Mouse (Mus musculus) embryonic facial prominence, embryonic 11.5 days (tissue): Measurements from ENCODE around the gene 9430097D07Rik. TPM values are rescaled to one million over a fixed set of nuclear protein-coding genes. Genes with fewer than 3 reads are reported as not detected.

Experiments
- ATAC-seq: fragments of 200-750 bp; cut with Nextera tagmentation; replicated peaks from 2 replicates; pipeline ENCODE4 v1.8.0; 2017; ENCODE audit warnings: low read depth; ENCODE audit not compliant: insufficient number of reproducible peaks, low FRiP score, low TSS enrichment
- DNase-seq: peaks from one replicate; pipeline ENCODE4 v3.0.0-alpha.2; 2015; ENCODE audit warnings: low spot score
- H3K27ac ChIP-seq: fragments of 300-500 bp; sonication (generic); replicated peaks from 2 replicates; pipeline ENCODE4 v1.5.1; 2014; ENCODE audit warnings: mild to moderate bottlenecking, low read depth, low read length, control low read depth
- H3K27me3 ChIP-seq: fragments of 300-500 bp; sonication (generic); 2 replicates; pipeline ENCODE4 v1.6.1; 2014; ENCODE audit warnings: mild to moderate bottlenecking, low read length, moderate library complexity, mixed read lengths; ENCODE audit not compliant: control insufficient read depth, insufficient read depth
- H3K36me3 ChIP-seq: fragments of 300-500 bp; sonication (generic); replicated peaks from 2 replicates; pipeline ENCODE4 v1.6.1; 2014; ENCODE audit warnings: low read depth, mild to moderate bottlenecking, low read length, moderate library complexity, mixed read lengths; ENCODE audit not compliant: control insufficient read depth, insufficient read depth
- H3K4me1 ChIP-seq: fragments of 300-500 bp; sonication (generic); 2 replicates; pipeline ENCODE4 v1.6.1; 2014; ENCODE audit warnings: low read length, mixed read lengths; ENCODE audit not compliant: control insufficient read depth, insufficient read depth
- H3K4me2 ChIP-seq: fragments of 300-500 bp; sonication (generic); 2 replicates; pipeline ENCODE4 v1.6.1; 2014; ENCODE audit warnings: low read depth, mild to moderate bottlenecking, control low read depth, low read length, moderate library complexity
- H3K4me3 ChIP-seq: fragments of 300-500 bp; sonication (generic); 2 replicates; pipeline ENCODE4 v1.5.1; 2014; ENCODE audit warnings: low read depth, low read length, control low read depth
- H3K9ac ChIP-seq: fragments of 300-500 bp; sonication (generic); replicated peaks from 2 replicates; pipeline ENCODE4 v1.6.1; 2014; ENCODE audit warnings: mild to moderate bottlenecking, control low read depth, low read length
- H3K9me3 ChIP-seq: fragments of 300-500 bp; sonication (generic); replicated peaks from 2 replicates; pipeline ENCODE4 v1.6.1; 2016; ENCODE audit warnings: mild to moderate bottlenecking, low read length, inconsistent platforms, mixed read lengths; ENCODE audit not compliant: control insufficient read depth
- WGBS: fragments of 180-500 bp; shearing (Covaris S2); extraction: QIAGEN DNeasy Blood & Tissue Kit; methylation state at CpG from one replicate; pipeline ENCODE4 v1.1.7; 2014; 5-methylcytosine and 5-hydroxymethylcytosine counted together
- polyA plus RNA-seq: library from polyadenylated mRNA; unstranded; fragments of >200 nt; fragmentation: Nextera tagmentation; extraction: Ambion mirVana; gene quantifications from 2 replicates; pipeline ENCODE4 v1.2.1, GENCODE M21; 2014

9430097D07Rik gene
- 0.32 and 0.36 TPM in 2 replicates for polyA plus RNA-seq

DNA sequence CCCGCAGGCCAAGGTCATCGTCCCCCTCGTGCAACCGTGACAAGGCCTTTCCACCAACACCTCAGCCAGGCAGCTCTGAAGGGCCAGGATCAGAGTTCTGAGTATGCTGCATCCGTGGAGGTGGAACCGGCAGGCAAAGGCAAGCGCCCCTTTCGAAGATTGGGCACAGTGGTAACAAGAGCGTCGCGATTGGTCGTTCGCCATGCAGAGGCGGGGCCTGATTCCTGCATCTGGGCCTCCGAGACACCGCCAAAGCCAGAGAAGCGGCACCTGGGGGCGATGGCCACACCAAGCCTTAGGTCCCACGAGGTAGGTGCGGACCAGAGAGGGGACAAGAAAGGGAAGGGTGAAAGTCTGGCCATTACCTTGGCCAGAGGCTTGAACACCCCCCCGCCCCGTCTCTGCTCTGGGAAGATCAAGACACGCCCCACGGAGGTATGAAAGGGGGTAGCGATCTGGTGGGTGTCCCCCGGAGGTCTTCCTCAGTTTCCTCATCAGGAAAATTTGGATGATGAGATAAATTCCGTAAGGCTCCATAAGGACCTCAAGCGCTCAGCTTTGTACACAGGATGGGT lies at the start of gene 9430097D07Rik:
Gene 9430097D07Rik (minus strand): TSS at position 99 of the 575 bp plus-strand sequence.
- peak; percentile 84 for DNase-seq
- WGBS: 6% methylated on average over 28 of the region's 28 CpGs
- peak; percentile 50; the same call in 1 of the 2 replicates for ATAC-seq
- no peak within 1 kb of the TSS for H3K27ac ChIP-seq
- H3K36me3 ChIP-seq: no peaks in the 10 kb centered on the region
- H3K4me3 ChIP-seq: peak within 1 kb of the TSS; percentile 51
- no peaks in the 10 kb centered on the region for H3K4me1 ChIP-seq
- H3K27me3 ChIP-seq: peaks cover 7% of the 10 kb centered on the region; the same call in 1 of the 2 replicates
- H3K4me2 ChIP-seq: peak within 1 kb of the TSS; percentile 83
- H3K9ac ChIP-seq: peak within 1 kb of the TSS; percentile 41
- no peaks in the 10 kb centered on the region for H3K9me3 ChIP-seq

DNA sequence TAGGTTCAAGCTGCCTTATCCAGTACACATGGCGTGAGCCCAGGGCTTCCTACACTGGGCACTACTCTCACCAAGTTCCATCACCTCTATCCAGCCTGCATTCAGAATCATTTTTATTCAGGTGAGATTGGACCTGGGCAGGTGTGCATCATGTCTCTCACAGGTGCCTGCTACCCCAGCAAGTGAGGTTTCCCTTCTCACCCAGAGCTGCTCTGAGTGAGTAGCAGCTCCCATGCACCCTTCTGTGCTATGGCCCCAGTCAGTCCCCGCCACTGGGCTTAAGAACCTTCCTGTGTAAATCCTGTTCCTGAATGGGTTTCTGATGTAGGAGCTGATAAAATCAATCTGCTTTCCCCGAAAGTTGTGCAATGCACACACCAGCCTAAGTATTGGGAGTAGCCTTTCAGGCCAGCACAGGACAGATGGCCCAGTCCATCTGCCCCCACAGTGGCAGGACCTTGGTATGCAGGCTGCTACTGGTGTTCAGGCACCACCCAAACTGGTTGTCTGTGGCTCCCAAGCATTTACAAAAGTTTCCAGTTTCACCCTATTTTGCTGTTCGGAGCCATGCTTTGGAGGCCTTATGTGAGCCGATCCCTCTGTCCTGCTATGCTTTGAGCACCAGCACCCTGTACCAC lies 48.7 kb upstream of the 9430097D07Rik start:
- 71% methylated on average over 5 of the region's 5 CpGs for WGBS
- no peaks in the 10 kb centered on the region for H3K36me3 ChIP-seq
- H3K4me1 ChIP-seq: peaks cover 32% of the 10 kb centered on the region
- H3K9me3 ChIP-seq: no peaks in the 10 kb centered on the region
- ATAC-seq (no peak), DNase-seq (no peak)
- no peak overlapping the region for H3K9ac ChIP-seq
- no peak overlapping the region for H3K4me3 ChIP-seq
- 0 out of 2 replicates have a peak overlapping the region, but pooled peaks have one; percentile 5 for H3K27ac ChIP-seq
- no peak overlapping the region for H3K4me2 ChIP-seq
- no peaks in the 10 kb centered on the region for H3K27me3 ChIP-seq

DNA sequence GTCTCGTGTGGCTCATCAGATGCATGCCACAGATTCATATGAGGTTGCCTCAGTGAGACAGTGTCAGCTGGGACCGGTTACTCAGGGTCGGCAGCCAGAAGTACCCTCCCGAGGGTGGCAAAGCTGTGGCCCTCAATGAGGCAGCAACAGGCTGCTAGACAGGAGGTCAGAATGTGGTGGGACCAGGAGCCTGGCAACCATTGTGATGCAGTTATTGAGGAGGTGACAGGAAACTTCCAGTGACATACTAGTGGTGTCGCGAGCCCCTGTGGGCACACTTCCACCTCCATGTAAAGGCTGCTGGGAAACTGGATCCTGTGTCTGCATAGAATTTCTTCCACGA lies 46.0 kb upstream of the 9430097D07Rik start, which contains the start of gene Ak1:
Gene Ak1 (plus strand): TSS at position 242 of the 343 bp plus-strand sequence.
- H3K27me3 ChIP-seq: no peaks in the 10 kb centered on the region
- peak within 1 kb of the TSS; percentile 41 for H3K9ac ChIP-seq
- peaks cover 2% of the 10 kb centered on the region; the same call in 1 of the 2 replicates for H3K36me3 ChIP-seq
- no peak within 1 kb of the TSS for H3K4me3 ChIP-seq
- peak within 1 kb of the TSS; percentile 74 for H3K27ac ChIP-seq
- peaks cover 31% of the 10 kb centered on the region for H3K4me1 ChIP-seq
- 29% methylated on average over 7 of the region's 7 CpGs for WGBS
- ATAC-seq (no peak), DNase-seq (no peak)
- no peaks in the 10 kb centered on the region for H3K9me3 ChIP-seq
- H3K4me2 ChIP-seq: no peak within 1 kb of the TSS

DNA sequence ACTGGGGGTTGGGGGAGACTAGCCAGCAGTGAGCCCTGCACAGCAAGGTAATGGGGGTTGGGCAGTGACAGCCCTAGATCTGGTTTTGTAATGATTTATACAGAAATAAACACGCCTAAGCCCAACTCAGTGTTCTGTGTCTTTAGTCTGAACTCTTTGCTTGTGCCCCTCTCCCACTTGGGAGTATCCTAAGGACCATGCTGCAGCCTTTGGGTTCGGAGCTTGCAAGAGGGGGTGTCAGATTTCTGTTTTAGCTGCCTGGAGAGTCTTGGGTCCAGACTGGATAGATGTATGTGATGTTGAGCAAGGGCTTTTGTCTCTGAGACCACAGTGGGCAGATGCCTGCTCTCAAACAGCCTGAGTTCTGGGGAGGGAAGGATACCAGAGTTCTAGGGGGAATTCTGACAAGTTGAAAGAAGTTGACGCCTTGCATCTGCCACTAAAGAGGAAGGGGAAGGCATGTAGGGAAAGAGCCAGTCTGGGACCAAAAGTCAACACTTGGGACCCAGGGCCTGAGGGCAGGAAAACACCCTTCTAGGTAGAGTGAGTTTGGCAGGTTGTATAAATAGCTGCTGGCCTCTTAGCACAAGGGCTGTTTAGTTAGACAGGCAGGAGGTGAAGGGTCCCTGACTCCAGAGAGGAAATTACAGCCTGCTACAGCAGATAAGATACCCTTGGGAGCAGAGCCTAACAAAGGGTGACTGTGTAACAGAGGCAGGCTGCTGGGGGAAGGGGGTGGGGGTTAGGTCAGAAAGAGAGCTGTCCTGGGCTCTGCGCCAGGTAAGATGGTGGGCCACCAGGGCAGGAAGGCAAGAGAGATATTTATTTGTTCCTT lies 45.4 kb upstream of the 9430097D07Rik start:
- Histone ChIP-seq H3K27me3 (no peaks in the 10 kb centered on the region), H3K27ac (peak overlapping the region; percentile 74), H3K4me2 (peak overlapping the region; percentile 8; the same call in 1 of the 2 replicates), H3K36me3 (peaks cover 2% of the 10 kb centered on the region; the same call in 1 of the 2 replicates), H3K9ac (peak overlapping the region; percentile 41), H3K4me3 (no peak overlapping the region), H3K9me3 (no peaks in the 10 kb centered on the region), H3K4me1 (peaks cover 25% of the 10 kb centered on the region)
- DNase-seq (peak; percentile 78), ATAC-seq (peak; percentile 60; the same call in 1 of the 2 replicates)
- 21% methylated on average over 4 of the region's 4 CpGs for WGBS

DNA sequence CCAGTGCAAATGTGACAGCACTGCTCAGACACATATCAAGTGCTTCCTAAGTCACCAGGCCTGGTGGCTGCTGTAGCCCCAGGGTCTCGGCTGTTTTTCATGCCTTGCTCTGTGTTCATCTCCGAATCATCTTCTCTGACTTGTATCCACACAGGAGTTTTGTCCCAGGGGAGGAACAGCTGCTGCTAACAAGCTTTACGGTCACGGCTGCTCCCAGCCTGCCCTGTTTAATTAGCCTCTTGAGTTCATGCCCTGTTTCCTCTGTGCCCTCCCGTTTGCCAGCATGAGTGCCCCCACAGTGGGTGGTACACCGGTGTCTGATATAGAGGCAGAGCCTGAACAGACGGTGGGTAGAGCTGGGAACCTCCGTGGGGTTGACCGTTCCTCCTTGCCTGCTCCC lies 42.6 kb upstream of the 9430097D07Rik start:
- no peak overlapping the region for H3K4me3 ChIP-seq

DNA sequence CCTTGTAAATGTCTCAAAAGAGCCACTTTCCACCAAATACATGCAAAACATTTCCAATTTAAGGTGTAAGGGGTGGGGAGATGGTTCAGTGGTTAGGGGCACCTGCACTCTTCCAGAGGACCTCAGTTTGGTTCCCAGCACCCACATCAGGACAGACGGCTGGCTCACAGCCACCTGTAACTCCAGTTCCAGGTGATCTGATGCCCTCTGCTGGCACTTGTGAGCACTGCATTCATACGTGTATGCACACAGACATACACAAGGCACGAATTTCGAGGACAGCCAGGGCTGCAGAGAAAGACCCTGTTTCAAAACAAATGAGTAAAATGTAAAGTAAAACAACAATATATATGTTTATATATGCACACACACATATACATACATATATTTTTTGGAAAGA lies 42.1 kb upstream of the 9430097D07Rik start:
- DNase-seq: no peak
- no peaks in the 10 kb centered on the region for H3K27me3 ChIP-seq
- no peak overlapping the region for H3K27ac ChIP-seq
- H3K4me2 ChIP-seq: no peak overlapping the region
- peaks cover 22% of the 10 kb centered on the region for H3K4me1 ChIP-seq
- H3K36me3 ChIP-seq: peaks cover 5% of the 10 kb centered on the region
- 94% methylated on average over 4 of the region's 4 CpGs for WGBS
- H3K9me3 ChIP-seq: no peaks in the 10 kb centered on the region
- no peak for ATAC-seq
- no peak overlapping the region for H3K4me3 ChIP-seq
- no peak overlapping the region for H3K9ac ChIP-seq

More for the DNA sequence above, 42.6 kb upstream of the 9430097D07Rik start:
- WGBS: 78% methylated on average over 9 of the region's 9 CpGs
- ATAC-seq (no peak), DNase-seq (no peak)
- no peak overlapping the region for H3K4me2 ChIP-seq
- H3K27me3 ChIP-seq: no peaks in the 10 kb centered on the region
- H3K27ac ChIP-seq: no peak overlapping the region
- peaks cover 22% of the 10 kb centered on the region for H3K4me1 ChIP-seq
- no peaks in the 10 kb centered on the region for H3K9me3 ChIP-seq
- no peak overlapping the region for H3K9ac ChIP-seq
- H3K36me3 ChIP-seq: peaks cover 5% of the 10 kb centered on the region

DNA sequence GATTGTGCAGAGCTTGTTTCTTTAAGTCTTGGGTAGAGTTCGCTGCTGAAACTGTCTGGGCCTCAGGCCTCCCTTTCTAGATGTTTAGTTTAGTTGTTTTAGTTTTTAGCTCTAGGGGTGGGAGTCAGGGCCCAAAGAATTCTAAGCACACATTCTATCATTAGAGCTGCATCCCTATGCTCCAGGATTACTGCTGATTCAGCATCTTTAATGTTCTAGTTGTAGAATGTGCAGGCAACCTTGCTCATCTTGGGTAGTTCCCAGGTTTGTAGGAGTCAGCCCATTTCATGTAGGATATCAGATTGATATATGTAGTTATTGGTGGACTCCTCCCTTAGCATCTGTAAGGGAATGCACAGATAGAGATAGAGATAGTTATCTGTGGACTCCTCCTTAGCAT lies 41.6 kb upstream of the 9430097D07Rik start:
- Histone ChIP-seq H3K36me3 (peaks cover 5% of the 10 kb centered on the region), H3K9me3 (no peaks in the 10 kb centered on the region), H3K27ac (no peak overlapping the region), H3K4me3 (no peak overlapping the region), H3K9ac (no peak overlapping the region), H3K4me1 (peaks cover 22% of the 10 kb centered on the region), H3K27me3 (no peaks in the 10 kb centered on the region), H3K4me2 (no peak overlapping the region)
- DNase-seq (no peak), ATAC-seq (no peak)
- 92% methylated on average over 1 of the region's 1 CpGs for WGBS
